Mouse (Mus musculus) CD4-positive, CD25-positive, alpha-beta regulatory T cell, adult 4 months (primary cell): ENCODE results near the gene Stambpl1. TPM values are rescaled to one million over a fixed set of nuclear protein-coding genes. Genes with fewer than 3 reads are reported as not detected.
A peak's percentile ranks its signal among the peaks of the same experiment; 100 is the strongest.

Experiments used
- ATAC-seq: one replicate; pipeline ENCODE4 v1.8.0; 2017
- polyA plus RNA-seq, 2 experiments: library from polyadenylated mRNA; unstranded; fragments of 100-300 nt; shearing (Covaris generic); gene quantifications; one replicate each; pipeline ENCODE4 v1.2.1; 2017

Stambpl1 gene
- polyA plus RNA-seq, 2 experiments from 2014 or later, result 87.6 to 100 TPM

- ATAC-seq, result no peak
Observed at GRCm38 (mm10) chr19:34284826-34285225, 92.8 kb downstream of the Stambpl1 start.

- peak; percentile 39 for ATAC-seq
Observed at GRCm38 (mm10) chr19:34287221-34287620, 95.2 kb downstream of the Stambpl1 start.

- peak; percentile 27 for ATAC-seq
Observed at GRCm38 (mm10) chr19:34287656-34288415, 95.8 kb downstream of the Stambpl1 start.

GRCm38 (mm10) chr19:34288696-34289095 is 96.7 kb downstream of the Stambpl1 start:
- ATAC-seq, result no peak

Other genes with a start within 250 kb of the Stambpl1 start
- gene Lipf, start 231.0 kb upstream of the Stambpl1 start, polyA plus RNA-seq, result not detected
- not detected for gene Lipk, start 183.9 kb upstream of the Stambpl1 start, polyA plus RNA-seq
- gene Lipn, start 124.9 kb upstream of the Stambpl1 start, polyA plus RNA-seq, result not detected
- gene Lipm, start 91.3 kb upstream of the Stambpl1 start, polyA plus RNA-seq, result under 1 TPM in 1 of 2 experiments, not detected in 1; 0.24 TPM
- not detected for gene Ankrd22, start 26.2 kb upstream of the Stambpl1 start, polyA plus RNA-seq
- under 1 TPM; 0.39 to 0.47 TPM for gene Acta2, start 63.4 kb downstream of the Stambpl1 start, polyA plus RNA-seq
- gene Fas, start 98.4 kb downstream of the Stambpl1 start, polyA plus RNA-seq, result 100 to 1,000 TPM; 132 to 152 TPM